ENCODE assay signal across 27 mouse cellular contexts in the genomic region with DNA sequence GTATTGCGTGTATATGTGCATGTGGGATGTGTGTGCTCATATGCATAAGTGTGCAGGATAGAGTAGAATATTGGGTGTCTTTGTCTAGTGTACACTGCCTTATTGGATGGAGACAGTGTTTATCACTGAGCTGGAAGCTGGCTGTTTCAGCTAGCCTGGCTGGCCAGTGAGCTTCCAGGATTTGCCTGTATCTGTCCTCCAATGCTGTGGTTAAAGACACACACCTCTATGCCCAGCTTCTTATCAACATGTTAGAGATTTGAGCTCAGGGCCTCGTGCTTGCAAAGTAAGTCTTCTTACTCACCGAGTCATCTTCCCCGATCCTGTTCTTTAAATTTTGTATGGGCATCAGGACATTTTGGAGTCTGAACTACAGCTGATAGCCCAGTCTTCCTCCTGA.
"Had no signal": no experiment of that assay in that cellular context is flagged by ENCODE, and none has a peak within 500 bp of the region (broad histone marks: within the 10 kb centered on the region; RNA-seq: fewer than 3 reads in every experiment).

No protein-coding gene starts in this region.

- H3K4me1 ChIP-seq: heart, embryonic 13.5 days; heart, embryonic 15.5 days; hindbrain, embryonic 10.5 days; hindbrain, embryonic 12.5 days; intestine, embryonic 15.5 days; kidney, embryonic 15.5 days; limb, embryonic 13.5 days; limb, embryonic 15.5 days had no signal

- ATAC-seq: hindbrain, embryonic 16.5 days; inflammation-experienced regulatory T-cells, adult 6 months; intestine, embryonic 15.5 days; intestine, postnatal 0 days; liver, embryonic 12.5 days had no signal

- H3K27ac ChIP-seq: gastrocnemius, adult 2 months; heart, adult 2 months; heart, embryonic 13.5 days; heart, embryonic 15.5 days; hindbrain, embryonic 10.5 days; hindbrain, embryonic 12.5 days; hindbrain, embryonic 14.5 days; intestine, embryonic 15.5 days; kidney, embryonic 15.5 days; kidney, postnatal 0 days; left cerebral cortex, adult 2 months; limb, embryonic 13.5 days; limb, embryonic 15.5 days; liver, embryonic 12.5 days; liver, embryonic 14.5 days had no signal

- H3K27me3 ChIP-seq: heart, embryonic 13.5 days; heart, embryonic 15.5 days; hindbrain, embryonic 12.5 days; intestine, embryonic 15.5 days; kidney, embryonic 15.5 days; limb, embryonic 13.5 days; limb, embryonic 15.5 days; liver, embryonic 12.5 days had no signal

- H3K9ac ChIP-seq: heart, embryonic 13.5 days; heart, embryonic 15.5 days; hindbrain, embryonic 12.5 days; hindbrain, embryonic 14.5 days; intestine, embryonic 15.5 days; kidney, embryonic 15.5 days; limb, embryonic 13.5 days; limb, embryonic 15.5 days; liver, embryonic 12.5 days; liver, embryonic 14.5 days had no signal

- H3K36me3 ChIP-seq: heart, embryonic 13.5 days; heart, embryonic 15.5 days; hindbrain, embryonic 10.5 days; hindbrain, embryonic 12.5 days; intestine, embryonic 15.5 days; kidney, embryonic 15.5 days; limb, embryonic 13.5 days; limb, embryonic 15.5 days; liver, embryonic 12.5 days had no signal

- H3K4me3 ChIP-seq: gastrocnemius, adult 2 months; heart, adult 2 months; heart, embryonic 13.5 days; heart, embryonic 15.5 days; hindbrain, embryonic 10.5 days; hindbrain, embryonic 12.5 days; intestine, embryonic 15.5 days; kidney, embryonic 15.5 days; left cerebral cortex, adult 2 months; limb, embryonic 13.5 days; limb, embryonic 15.5 days; liver, embryonic 12.5 days had no signal

- DNase-seq: gastrocnemius, adult 2 months; gastrocnemius, postnatal 10 days; gastrocnemius, postnatal 25 days; heart, adult 2 months; heart, postnatal 14 days; heart, postnatal 4 days; kidney, adult 18-20 months; kidney, adult 9 months; kidney, postnatal 14 days; kidney, postnatal 36 days; left cerebral cortex, postnatal 4 days had no signal

- H3K9me3 ChIP-seq: heart, embryonic 15.5 days; hindbrain, embryonic 10.5 days; hindbrain, embryonic 12.5 days; intestine, embryonic 15.5 days; kidney, embryonic 15.5 days; limb, embryonic 15.5 days; liver, embryonic 12.5 days had no signal
